Mouse (Mus musculus): ENCODE results near the gene Cyp3a41a. TPM values are rescaled to one million over a fixed set of nuclear protein-coding genes. Genes with fewer than 3 reads are reported as not detected.
"Not testable (repeated sequence)": the region's sequence is repeated elsewhere in the genome, so short reads cannot be mapped to it uniquely, and the experiment has no call there.

Gene Cyp3a41a
- polyA plus RNA-seq (2012; rRNA removed) = 0.10 TPM in 1 of 2 replicates, not detected in the other

DNA sequence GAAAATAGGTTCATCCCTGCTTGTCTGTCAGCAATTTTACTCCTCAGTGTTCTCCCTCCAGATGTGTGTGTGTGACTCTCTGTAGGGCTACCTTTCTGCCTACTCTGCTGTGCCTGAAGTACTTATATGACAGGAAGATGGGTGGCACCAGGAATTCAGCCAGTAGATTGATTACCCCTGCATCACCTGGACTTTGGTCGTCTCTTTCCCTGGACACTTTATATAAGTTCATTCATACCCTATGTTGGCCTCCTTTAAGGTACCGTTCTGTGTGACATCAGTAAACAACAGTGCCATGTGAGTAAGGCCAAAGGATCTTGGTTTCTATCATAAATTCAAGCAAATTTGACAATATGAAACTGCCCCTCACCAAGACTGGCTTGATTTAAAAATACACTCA lies at the start of gene Cyp3a41a:
Gene Cyp3a41a (minus strand): TSS at position 101 of the 400 bp plus-strand sequence.
- DNase-seq (ENCODE audit: low read depth) = not testable (repeated sequence)

DNA sequence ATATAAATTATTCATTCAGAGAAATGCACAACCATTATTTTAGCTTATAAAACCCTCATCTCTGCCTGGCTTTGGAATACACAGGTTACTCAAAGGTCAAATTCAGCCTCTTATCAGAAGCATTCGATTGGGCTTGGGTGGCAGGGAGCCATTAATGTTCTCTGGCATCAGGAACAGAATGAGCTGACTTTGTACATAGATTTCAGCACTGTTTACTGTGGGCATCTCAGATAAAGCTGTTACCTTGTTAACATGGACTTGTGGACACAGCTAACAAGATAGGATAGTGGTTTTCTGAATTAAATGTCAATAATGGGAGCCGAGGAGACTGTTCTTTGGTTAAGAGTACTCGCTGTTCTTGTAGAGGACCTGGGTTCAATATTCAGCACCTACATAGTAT lies 17.6 kb upstream of the Cyp3a41a start:
- DNase-seq (ENCODE audit: low read depth) = not testable (repeated sequence)

DNA sequence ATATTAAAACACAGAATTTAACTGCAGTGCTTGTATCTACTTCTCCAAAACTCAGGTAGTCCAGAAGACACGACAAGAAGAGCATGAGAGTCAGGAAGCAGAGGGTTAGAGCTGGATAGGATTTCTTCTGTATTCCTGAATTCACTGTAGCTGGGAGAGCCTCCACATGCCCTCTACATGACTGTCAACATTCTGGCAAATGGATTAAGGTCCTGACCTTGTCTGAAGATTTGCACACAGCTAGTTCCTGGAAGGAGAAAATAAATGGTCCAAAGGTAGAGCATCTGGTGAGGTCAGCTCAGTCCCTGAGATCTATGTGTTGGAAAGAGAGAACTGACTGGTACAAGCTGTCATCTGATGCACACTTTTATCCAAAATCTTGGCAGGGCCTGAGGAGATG lies 5.6 kb downstream of the Cyp3a41a start:
- not testable (repeated sequence) for DNase-seq (ENCODE audit: low read depth)

DNA sequence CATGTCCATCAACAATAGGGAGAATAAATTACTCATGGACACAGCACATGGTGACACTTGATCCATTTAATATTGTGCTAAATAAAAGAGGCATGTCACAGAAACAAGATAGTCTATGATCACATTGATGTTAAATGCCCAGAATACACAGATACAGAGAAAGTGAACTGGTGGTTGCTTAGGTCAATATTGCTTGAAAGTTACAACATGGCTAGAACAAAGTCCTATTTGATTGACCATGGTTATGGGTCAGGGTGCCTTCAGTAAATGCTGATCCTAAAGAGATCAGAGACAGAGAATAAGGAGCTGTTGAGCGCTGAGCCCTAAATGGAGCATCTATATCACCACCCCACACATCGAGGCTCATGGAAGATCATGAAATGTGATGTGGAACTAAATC lies 12.6 kb downstream of the Cyp3a41a start:
- DNase-seq (ENCODE audit: low read depth) = not testable (repeated sequence)

DNA sequence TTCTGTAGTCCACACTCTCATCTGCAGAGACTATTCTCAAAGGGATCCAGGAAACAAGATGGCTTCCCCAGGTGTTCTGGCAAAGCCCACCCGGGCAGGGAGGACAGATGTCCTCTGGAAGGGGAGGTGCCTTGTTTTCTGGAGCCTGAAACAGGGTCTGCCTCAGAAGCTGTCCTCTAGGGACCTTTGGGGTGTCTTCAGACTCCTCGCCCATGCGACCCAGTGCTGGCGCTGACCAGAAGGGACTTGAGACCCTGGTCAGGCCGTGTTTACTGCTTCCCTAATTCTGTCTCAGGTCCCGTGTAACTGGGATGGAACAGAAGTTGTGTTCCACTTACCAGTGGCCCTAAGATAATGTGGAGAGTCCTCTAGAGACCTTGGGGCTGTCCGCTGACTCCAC lies 57.9 kb downstream of the Cyp3a41a start:
- DNase-seq (ENCODE audit: low read depth) = no peak

DNA sequence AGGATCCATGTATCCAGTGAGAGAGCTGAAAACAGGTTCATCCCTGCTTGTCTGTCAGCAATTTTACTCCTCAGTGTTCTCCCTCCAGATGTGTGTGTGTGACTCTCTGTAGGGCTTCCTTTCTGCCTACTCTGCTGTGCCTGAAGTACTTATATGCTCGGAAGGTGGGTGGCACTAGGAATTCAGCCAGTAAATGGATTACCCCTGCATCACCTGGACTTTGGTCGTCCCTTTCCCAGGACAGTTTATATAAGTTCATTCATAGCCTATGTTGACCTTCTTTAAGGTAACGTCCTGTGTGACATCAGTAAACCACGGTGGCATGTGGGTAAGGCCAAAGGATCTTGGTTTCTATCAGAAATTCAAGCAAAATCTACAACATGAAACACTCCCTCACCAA lies 72.2 kb downstream of the Cyp3a41a start:
- no peak for DNase-seq (ENCODE audit: low read depth)

Other genes with a start within 250 kb of the Cyp3a41a start
- gene Cyp3a41b, start 135.4 kb downstream of the Cyp3a41a start, polyA plus RNA-seq (2012; rRNA removed) = not detected in 2 replicates
- gene Cyp3a44, start 85.7 kb upstream of the Cyp3a41a start, polyA plus RNA-seq (2012; rRNA removed) = not detected in 2 replicates
- gene Cyp3a11, start 159.8 kb upstream of the Cyp3a41a start, polyA plus RNA-seq (2012; rRNA removed) = 0.60 TPM in 1 of 2 replicates, not detected in the other

Data from gonadal fat pad, adult 2 months (tissue).